Mouse (Mus musculus): ENCODE measurements at regions not wholly inside any gene's neighbourhood (a gene's known extent, or its start where the extent isn't known, plus 50 kb on each side); places are given as distances from the start of the nearest gene placed in this dataset.

- Histone ChIP-seq H3K27me3 (replicated peaks; ENCODE audit: control insufficient read depth, insufficient read depth, low read length) (peaks cover 7% of the 10 kb centered on the region), H3K4me3 (ENCODE audit: low read depth, low read length) (no peak overlapping the region), H3K4me2 (ENCODE audit: low read length) (no peak overlapping the region), H3K36me3 (ENCODE audit: control insufficient read depth, insufficient read depth, low read length) (no peaks in the 10 kb centered on the region), H3K4me1 (ENCODE audit: control insufficient read depth, insufficient read depth, low read length) (peaks cover 9% of the 10 kb centered on the region), H3K27ac (ENCODE audit: low read depth, low read length) (no peak overlapping the region), H3K9ac (ENCODE audit: low read length) (no peak overlapping the region), H3K9me3 (replicated peaks; ENCODE audit: control insufficient read depth, low read length) (no peaks in the 10 kb centered on the region)
- no peak for DNase-seq (ENCODE audit: low spot score)
- no peak for ATAC-seq
- WGBS: 91% methylated on average over 2 of the region's 2 CpGs
Measured at GRCm38 (mm10) chr9:49925796-49926195, 127.1 kb upstream of the Ncam1 start.

- peaks cover 9% of the 10 kb centered on the region for H3K4me1 ChIP-seq (ENCODE audit: control insufficient read depth, insufficient read depth, low read length)
- H3K36me3 ChIP-seq (ENCODE audit: control insufficient read depth, insufficient read depth, low read length): no peaks in the 10 kb centered on the region
- H3K27ac ChIP-seq (ENCODE audit: low read depth, low read length): no peak overlapping the region
- ATAC-seq (peak; percentile 61; the same call in 1 of the 2 replicates), DNase-seq (ENCODE audit: low spot score) (peak; percentile 75)
- H3K4me2 ChIP-seq (ENCODE audit: low read length): no peak overlapping the region
- H3K27me3 ChIP-seq (replicated peaks; ENCODE audit: control insufficient read depth, insufficient read depth, low read length): peaks cover 7% of the 10 kb centered on the region
- H3K4me3 ChIP-seq (ENCODE audit: low read depth, low read length): no peak overlapping the region
- WGBS: 18% methylated on average over 4 of the region's 4 CpGs
- no peaks in the 10 kb centered on the region for H3K9me3 ChIP-seq (replicated peaks; ENCODE audit: control insufficient read depth, low read length)
- no peak overlapping the region for H3K9ac ChIP-seq (ENCODE audit: low read length)
Measured at GRCm38 (mm10) chr9:49923981-49924501, 125.3 kb upstream of the Ncam1 start.

GRCm38 (mm10) chr9:49922770-49923169, 124.0 kb upstream of the Ncam1 start:
- Histone ChIP-seq H3K9me3 (replicated peaks; ENCODE audit: control insufficient read depth, low read length) (no peaks in the 10 kb centered on the region), H3K27ac (ENCODE audit: low read depth, low read length) (no peak overlapping the region), H3K9ac (ENCODE audit: low read length) (no peak overlapping the region), H3K36me3 (ENCODE audit: control insufficient read depth, insufficient read depth, low read length) (no peaks in the 10 kb centered on the region), H3K4me1 (ENCODE audit: control insufficient read depth, insufficient read depth, low read length) (peaks cover 9% of the 10 kb centered on the region), H3K27me3 (replicated peaks; ENCODE audit: control insufficient read depth, insufficient read depth, low read length) (peaks cover 7% of the 10 kb centered on the region), H3K4me2 (ENCODE audit: low read length) (no peak overlapping the region), H3K4me3 (ENCODE audit: low read depth, low read length) (no peak overlapping the region)
- no peak for ATAC-seq
- DNase-seq (ENCODE audit: low spot score): no peak
- 43% methylated on average over 3 of the region's 3 CpGs for WGBS

GRCm38 (mm10) chr9:49922162-49922561, 123.4 kb upstream of the Ncam1 start:
- no peaks in the 10 kb centered on the region for H3K36me3 ChIP-seq (ENCODE audit: control insufficient read depth, insufficient read depth, low read length)
- 28% methylated on average over 2 of the region's 2 CpGs for WGBS
- H3K9ac ChIP-seq (ENCODE audit: low read length): no peak overlapping the region
- peaks cover 9% of the 10 kb centered on the region for H3K4me1 ChIP-seq (ENCODE audit: control insufficient read depth, insufficient read depth, low read length)
- ATAC-seq (no peak), DNase-seq (ENCODE audit: low spot score) (no peak)
- no peaks in the 10 kb centered on the region for H3K9me3 ChIP-seq (replicated peaks; ENCODE audit: control insufficient read depth, low read length)
- no peak overlapping the region for H3K4me3 ChIP-seq (ENCODE audit: low read depth, low read length)
- peaks cover 7% of the 10 kb centered on the region for H3K27me3 ChIP-seq (replicated peaks; ENCODE audit: control insufficient read depth, insufficient read depth, low read length)
- H3K27ac ChIP-seq (ENCODE audit: low read depth, low read length): no peak overlapping the region
- H3K4me2 ChIP-seq (ENCODE audit: low read length): no peak overlapping the region

GRCm38 (mm10) chr9:49921306-49921705, 122.6 kb upstream of the Ncam1 start:
- Histone ChIP-seq H3K36me3 (ENCODE audit: control insufficient read depth, insufficient read depth, low read length) (no peaks in the 10 kb centered on the region), H3K27ac (ENCODE audit: low read depth, low read length) (no peak overlapping the region), H3K4me3 (ENCODE audit: low read depth, low read length) (no peak overlapping the region), H3K4me1 (ENCODE audit: control insufficient read depth, insufficient read depth, low read length) (peaks cover 9% of the 10 kb centered on the region), H3K4me2 (ENCODE audit: low read length) (no peak overlapping the region), H3K9me3 (replicated peaks; ENCODE audit: control insufficient read depth, low read length) (no peaks in the 10 kb centered on the region), H3K9ac (ENCODE audit: low read length) (no peak overlapping the region), H3K27me3 (replicated peaks; ENCODE audit: control insufficient read depth, insufficient read depth, low read length) (peaks cover 7% of the 10 kb centered on the region)
- no peak for ATAC-seq
- WGBS: 83% methylated on average over 3 of the region's 3 CpGs
- no peak for DNase-seq (ENCODE audit: low spot score)

- no peaks in the 10 kb centered on the region for H3K27me3 ChIP-seq (replicated peaks; ENCODE audit: control insufficient read depth, insufficient read depth, low read length)
- no peak overlapping the region for H3K27ac ChIP-seq (ENCODE audit: low read depth, low read length)
- 78% methylated on average over 4 of the region's 4 CpGs for WGBS
- no peaks in the 10 kb centered on the region for H3K4me1 ChIP-seq (ENCODE audit: control insufficient read depth, insufficient read depth, low read length)
- no peak overlapping the region for H3K4me3 ChIP-seq (ENCODE audit: low read depth, low read length)
- DNase-seq (ENCODE audit: low spot score): no peak
- no peak overlapping the region for H3K4me2 ChIP-seq (ENCODE audit: low read length)
- ATAC-seq: no peak
- no peaks in the 10 kb centered on the region for H3K36me3 ChIP-seq (ENCODE audit: control insufficient read depth, insufficient read depth, low read length)
- H3K9ac ChIP-seq (ENCODE audit: low read length): no peak overlapping the region
- H3K9me3 ChIP-seq (replicated peaks; ENCODE audit: control insufficient read depth, low read length): no peaks in the 10 kb centered on the region
Measured at GRCm38 (mm10) chr9:49915046-49915719, 116.5 kb upstream of the Ncam1 start.

GRCm38 (mm10) chr9:49913677-49914076, 115.0 kb upstream of the Ncam1 start:
- ATAC-seq (no peak), DNase-seq (ENCODE audit: low spot score) (no peak)
- Histone ChIP-seq H3K36me3 (ENCODE audit: control insufficient read depth, insufficient read depth, low read length) (no peaks in the 10 kb centered on the region), H3K4me2 (ENCODE audit: low read length) (no peak overlapping the region), H3K4me3 (ENCODE audit: low read depth, low read length) (no peak overlapping the region), H3K27me3 (replicated peaks; ENCODE audit: control insufficient read depth, insufficient read depth, low read length) (no peaks in the 10 kb centered on the region), H3K9ac (ENCODE audit: low read length) (no peak overlapping the region), H3K4me1 (ENCODE audit: control insufficient read depth, insufficient read depth, low read length) (no peaks in the 10 kb centered on the region), H3K27ac (ENCODE audit: low read depth, low read length) (no peak overlapping the region), H3K9me3 (replicated peaks; ENCODE audit: control insufficient read depth, low read length) (no peaks in the 10 kb centered on the region)
- WGBS: 87% methylated on average over 4 of the region's 4 CpGs

GRCm38 (mm10) chr9:49912306-49912705, 113.6 kb upstream of the Ncam1 start:
- Histone ChIP-seq H3K9me3 (replicated peaks; ENCODE audit: control insufficient read depth, low read length) (no peaks in the 10 kb centered on the region), H3K27me3 (replicated peaks; ENCODE audit: control insufficient read depth, insufficient read depth, low read length) (no peaks in the 10 kb centered on the region), H3K27ac (ENCODE audit: low read depth, low read length) (no peak overlapping the region), H3K36me3 (ENCODE audit: control insufficient read depth, insufficient read depth, low read length) (no peaks in the 10 kb centered on the region), H3K4me3 (ENCODE audit: low read depth, low read length) (no peak overlapping the region), H3K9ac (ENCODE audit: low read length) (no peak overlapping the region), H3K4me1 (ENCODE audit: control insufficient read depth, insufficient read depth, low read length) (no peaks in the 10 kb centered on the region), H3K4me2 (ENCODE audit: low read length) (no peak overlapping the region)
- 71% methylated on average over 1 of the region's 1 CpGs for WGBS
- no peak for DNase-seq (ENCODE audit: low spot score)
- ATAC-seq: no peak

- no peak for ATAC-seq
- no peak overlapping the region for H3K9ac ChIP-seq (ENCODE audit: low read length)
- H3K36me3 ChIP-seq (ENCODE audit: control insufficient read depth, insufficient read depth, low read length): no peaks in the 10 kb centered on the region
- no peaks in the 10 kb centered on the region for H3K9me3 ChIP-seq (replicated peaks; ENCODE audit: control insufficient read depth, low read length)
- peak; percentile 29 for DNase-seq (ENCODE audit: low spot score)
- WGBS: 48% methylated on average over 4 of the region's 4 CpGs
- H3K4me2 ChIP-seq (ENCODE audit: low read length): no peak overlapping the region
- no peak overlapping the region for H3K4me3 ChIP-seq (ENCODE audit: low read depth, low read length)
- H3K27ac ChIP-seq (ENCODE audit: low read depth, low read length): no peak overlapping the region
- H3K27me3 ChIP-seq (replicated peaks; ENCODE audit: control insufficient read depth, insufficient read depth, low read length): no peaks in the 10 kb centered on the region
- no peaks in the 10 kb centered on the region for H3K4me1 ChIP-seq (ENCODE audit: control insufficient read depth, insufficient read depth, low read length)
Measured at GRCm38 (mm10) chr9:49906306-49906705, 107.6 kb upstream of the Ncam1 start.
